Mouse (Mus musculus) brown adipose tissue, adult 24 weeks (tissue): ENCODE data around the gene AC124108.1. TPM values are rescaled to one million over a fixed set of nuclear protein-coding genes. Genes with fewer than 3 reads are reported as not detected.

ENCODE experiments used
- H3K27ac ChIP-seq: fragments of 200-500 bp; replicated peaks from 2 replicates; pipeline ENCODE4 v1.5.1; 2012; ENCODE audit warnings: low read depth, mild to moderate bottlenecking, low read length
- H3K4me1 ChIP-seq: fragments of 200-500 bp; 2 replicates; pipeline ENCODE4 v1.6.1; 2012; ENCODE audit warnings: low read length, mixed read lengths; ENCODE audit not compliant: control insufficient read depth, insufficient read depth, insufficient read length
- H3K4me3 ChIP-seq: fragments of 200-500 bp; 2 replicates; pipeline ENCODE4 v1.5.1; 2012; ENCODE audit warnings: low read depth, mild to moderate bottlenecking, low read length, moderate library complexity; ENCODE audit not compliant: insufficient read depth
- polyA plus RNA-seq: library from polyadenylated mRNA; stranded (reverse); fragments of >200 nt; gene quantifications from 2 replicates; pipeline ENCODE4 v1.2.4, GENCODE M21; 2012; ENCODE audit not compliant: missing spikeins, insufficient read depth, insufficient read length

Gene AC124108.1
- polyA plus RNA-seq, 1 experiment: not detected

DNA sequence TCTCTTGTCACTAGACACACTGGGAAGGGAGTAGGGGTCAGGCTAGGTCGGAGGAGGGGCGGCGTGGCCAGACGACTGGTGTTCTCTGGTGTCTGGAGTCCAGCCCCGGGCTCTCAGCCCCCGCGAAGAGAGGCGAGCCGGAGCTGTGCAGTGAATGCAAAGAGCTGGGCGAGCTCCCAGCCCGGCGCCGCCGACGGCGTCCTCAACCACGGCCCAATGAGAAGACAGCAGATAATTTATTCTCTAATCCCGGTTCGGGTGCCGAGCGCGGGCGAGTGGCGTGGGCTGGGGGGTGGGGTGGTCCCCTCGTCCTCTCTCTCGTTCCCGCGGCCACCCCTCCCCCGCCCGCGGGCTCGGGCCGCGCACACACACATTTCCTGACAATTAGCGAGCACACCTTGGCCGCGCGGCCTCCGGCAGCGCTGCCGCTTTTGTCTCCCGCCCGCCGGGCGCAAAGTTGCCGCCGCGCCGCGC, 1.2 kb upstream of the AC124108.1 start:
- Histone ChIP-seq H3K27ac (no peak overlapping the region), H3K4me3 (peak overlapping the region; percentile 53), H3K4me1 (no peaks in the 10 kb centered on the region; the same call in 1 of the 2 replicates)

DNA sequence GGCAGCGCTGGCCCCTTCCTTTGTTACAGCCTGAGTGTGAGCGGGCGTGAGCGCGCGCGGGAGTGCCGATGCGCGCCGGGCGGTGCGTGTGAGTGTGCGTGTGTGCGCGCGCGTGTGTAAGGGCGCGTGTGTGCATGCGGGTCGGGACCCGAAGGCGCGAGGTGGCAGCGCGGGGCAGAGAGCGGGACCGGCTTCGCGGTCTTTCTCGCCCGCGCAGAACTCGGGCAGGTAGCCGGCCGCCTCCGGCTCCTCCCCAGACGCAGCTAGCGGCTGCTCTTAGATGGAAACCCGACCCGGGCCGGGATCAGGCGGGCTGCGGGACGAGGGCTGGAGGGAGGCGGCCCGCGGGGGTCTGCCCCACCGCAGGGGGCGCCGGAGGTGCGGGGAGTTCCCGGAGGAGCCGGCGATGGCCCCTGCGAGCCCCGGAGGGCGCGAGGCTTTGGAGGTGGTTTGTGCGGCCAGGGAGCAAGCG, 600 bp upstream of the AC124108.1 start:
- H3K4me3 ChIP-seq: peak overlapping the region; percentile 44
- H3K4me1 ChIP-seq: no peaks in the 10 kb centered on the region; the same call in 1 of the 2 replicates
- H3K27ac ChIP-seq: no peak overlapping the region

DNA sequence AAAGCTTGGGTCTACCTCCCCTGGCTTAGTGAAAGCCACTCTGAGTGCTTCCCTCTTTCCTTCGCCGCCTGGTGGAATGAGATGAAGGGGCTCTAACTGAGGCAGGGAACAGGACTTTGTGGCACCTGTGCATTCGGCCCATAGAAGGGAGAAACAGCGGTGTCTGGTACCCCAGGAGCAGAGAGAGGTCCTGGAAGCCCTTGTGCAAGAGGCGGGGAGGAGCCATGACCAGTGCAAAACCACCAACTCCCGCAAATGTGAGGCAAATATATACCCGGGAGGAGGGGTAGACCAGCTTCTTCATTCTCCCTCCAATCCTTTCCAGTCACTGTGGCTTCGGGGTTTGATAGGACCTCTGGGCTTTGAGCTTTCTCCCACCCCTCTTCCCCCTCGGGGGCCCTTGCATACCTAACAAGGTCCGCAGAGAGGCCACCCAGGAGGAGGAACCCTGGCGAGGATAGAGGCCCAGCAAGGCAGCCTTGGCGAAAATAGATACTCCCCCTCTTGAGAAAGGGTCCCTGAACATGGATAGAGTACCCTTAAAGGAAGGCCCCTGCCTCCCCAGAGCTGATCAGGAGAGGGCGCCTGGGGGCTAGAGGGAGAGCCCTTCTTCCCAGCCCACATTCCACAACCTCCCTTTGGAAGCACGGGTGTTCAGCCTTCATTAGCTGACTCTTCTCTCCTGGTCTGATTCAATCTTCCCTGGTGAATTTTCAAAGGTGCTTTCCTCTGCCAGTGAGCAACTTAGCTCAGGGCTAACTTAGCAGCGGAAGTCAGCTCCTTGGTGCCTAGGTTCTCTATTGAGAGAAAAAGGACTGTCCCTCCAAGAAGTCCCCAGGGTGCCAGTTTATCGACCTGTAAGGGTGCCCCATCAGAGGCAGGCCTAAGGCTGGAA, 776 bp downstream of the AC124108.1 start:
- Histone ChIP-seq H3K27ac (no peak overlapping the region), H3K4me3 (no peak overlapping the region), H3K4me1 (no peaks in the 10 kb centered on the region; the same call in 1 of the 2 replicates)

DNA sequence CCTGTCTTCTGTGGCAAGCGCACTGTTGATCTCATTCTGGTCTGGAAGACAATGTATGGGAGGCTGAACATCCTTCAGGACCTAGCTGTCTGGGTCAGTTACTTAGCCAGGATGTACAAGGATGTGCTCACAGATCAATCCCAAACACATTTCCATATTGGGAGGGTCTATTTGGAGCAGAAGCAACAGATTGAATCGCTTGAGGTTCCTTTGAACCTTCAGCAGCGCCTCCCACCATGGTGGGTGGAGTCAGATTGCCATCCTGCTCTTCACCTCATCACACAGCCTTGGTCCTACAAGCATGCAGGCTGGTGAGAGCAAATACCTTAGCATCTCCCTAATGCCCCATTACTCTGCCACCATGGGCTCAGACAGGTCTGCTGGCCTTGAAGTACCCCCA, 2.5 kb downstream of the AC124108.1 start:
- Histone ChIP-seq H3K4me3 (no peak overlapping the region), H3K27ac (no peak overlapping the region), H3K4me1 (no peaks in the 10 kb centered on the region; the same call in 1 of the 2 replicates)

DNA sequence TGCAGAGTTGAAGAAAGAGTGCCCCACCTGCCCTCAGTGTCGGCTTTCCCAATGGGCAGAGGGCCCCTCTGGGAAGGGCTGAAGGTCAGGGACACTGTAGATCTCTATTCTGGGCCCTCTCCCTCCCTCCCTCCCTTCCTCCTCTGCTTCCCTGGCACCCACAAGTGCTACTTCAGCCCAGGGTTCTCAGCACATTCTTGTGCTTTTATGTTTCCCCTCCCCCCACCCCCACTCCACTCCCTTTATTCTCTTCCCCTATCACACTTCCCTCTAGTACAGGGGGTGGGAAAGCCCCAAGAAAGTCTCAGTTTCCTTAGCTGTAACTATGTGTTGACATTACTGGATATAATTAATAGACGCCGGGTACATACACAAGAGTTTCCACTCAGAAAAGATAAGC, 3.4 kb downstream of the AC124108.1 start:
- Histone ChIP-seq H3K27ac (no peak overlapping the region), H3K4me1 (no peaks in the 10 kb centered on the region; the same call in 1 of the 2 replicates)

DNA sequence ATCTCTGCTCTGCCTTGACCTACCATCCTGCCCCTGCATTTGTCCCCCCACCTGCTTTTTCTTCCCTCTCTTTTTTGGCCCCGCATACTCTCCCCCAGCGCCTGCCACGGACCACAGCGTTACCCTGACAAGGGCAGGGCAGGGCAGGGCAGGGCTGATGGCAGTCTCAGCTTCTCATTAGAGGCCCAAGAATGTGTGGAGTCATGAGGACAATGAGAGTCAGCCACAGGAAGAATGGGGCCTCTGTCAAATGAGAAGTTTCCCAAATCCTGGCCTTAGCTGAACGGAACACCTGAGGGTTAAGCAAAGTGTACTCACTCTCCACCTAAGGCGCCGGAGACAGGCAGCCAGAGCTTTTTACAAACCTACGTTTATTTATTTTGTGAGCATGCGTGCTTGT, 3.8 kb downstream of the AC124108.1 start:
- no peak overlapping the region for H3K27ac ChIP-seq

More for the DNA sequence above, 3.4 kb downstream of the AC124108.1 start:
- no peak overlapping the region for H3K4me3 ChIP-seq

DNA sequence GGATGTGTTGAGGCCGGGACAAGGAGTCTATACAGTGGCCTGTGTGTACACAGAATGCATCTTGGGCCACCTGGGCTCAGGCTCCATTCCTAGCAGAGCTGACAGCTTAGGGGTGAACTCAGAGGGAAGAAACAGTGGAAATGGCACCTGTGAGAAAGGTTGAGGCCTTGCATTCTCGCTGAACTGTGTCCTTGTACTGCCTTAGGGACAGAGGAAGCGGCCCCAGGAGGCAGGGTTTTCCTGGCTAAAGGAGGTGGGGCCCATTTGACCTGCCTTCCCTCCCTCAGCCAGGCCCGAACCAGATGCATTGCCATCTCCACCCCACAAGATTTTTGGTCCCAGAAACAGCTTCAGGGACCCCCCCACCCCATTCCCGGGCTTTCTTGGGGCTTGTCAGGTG, 4.4 kb downstream of the AC124108.1 start:
- no peak overlapping the region for H3K27ac ChIP-seq
- no peak overlapping the region for H3K4me3 ChIP-seq
- H3K4me1 ChIP-seq: no peaks in the 10 kb centered on the region; the same call in 1 of the 2 replicates

More for the DNA sequence above, 3.8 kb downstream of the AC124108.1 start:
- Histone ChIP-seq H3K4me3 (no peak overlapping the region), H3K4me1 (no peaks in the 10 kb centered on the region; the same call in 1 of the 2 replicates)

DNA sequence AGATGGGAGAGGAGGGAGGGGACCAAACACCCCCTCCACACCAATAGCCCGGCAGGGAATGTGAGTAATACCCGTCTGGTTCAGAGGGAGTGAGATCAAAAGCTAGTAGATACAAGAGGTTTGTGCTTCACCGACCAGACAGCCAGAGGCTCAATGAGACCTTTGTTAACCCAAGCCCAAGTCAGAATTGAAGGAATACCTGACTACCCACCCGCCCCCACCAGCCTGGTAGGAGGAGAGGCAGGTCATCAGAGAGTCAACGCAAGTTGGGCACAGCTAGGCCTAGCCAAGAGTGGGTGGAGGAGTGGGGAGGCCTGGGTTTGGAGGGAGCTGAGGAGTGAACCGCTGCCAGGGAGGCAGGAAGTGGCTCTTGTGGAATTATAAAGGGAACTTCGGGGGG, 5.1 kb downstream of the AC124108.1 start:
- H3K4me3 ChIP-seq: no peak overlapping the region
- H3K27ac ChIP-seq: no peak overlapping the region
- no peaks in the 10 kb centered on the region for H3K4me1 ChIP-seq

DNA sequence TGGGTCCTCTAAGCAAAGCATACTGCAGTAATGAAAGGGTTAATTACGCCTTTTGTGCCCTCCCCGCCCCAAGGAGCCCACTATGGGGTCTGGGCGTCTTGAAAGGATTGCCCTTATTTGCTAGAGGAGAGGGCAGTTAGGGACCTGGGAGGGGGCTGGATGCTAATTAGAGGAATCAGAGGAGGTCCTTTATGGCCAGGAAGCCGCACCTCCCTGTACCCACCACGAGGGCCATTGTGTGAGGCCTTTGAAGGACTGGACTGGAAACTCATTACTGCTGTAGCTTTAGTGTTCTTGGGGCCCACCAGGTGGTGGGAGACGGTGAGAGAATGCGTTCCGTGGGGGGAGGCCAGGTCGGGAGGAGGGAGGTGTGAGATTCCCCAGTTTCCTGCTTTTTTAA, 6.4 kb downstream of the AC124108.1 start:
- Histone ChIP-seq H3K4me3 (no peak overlapping the region), H3K27ac (no peak overlapping the region), H3K4me1 (no peaks in the 10 kb centered on the region)

DNA sequence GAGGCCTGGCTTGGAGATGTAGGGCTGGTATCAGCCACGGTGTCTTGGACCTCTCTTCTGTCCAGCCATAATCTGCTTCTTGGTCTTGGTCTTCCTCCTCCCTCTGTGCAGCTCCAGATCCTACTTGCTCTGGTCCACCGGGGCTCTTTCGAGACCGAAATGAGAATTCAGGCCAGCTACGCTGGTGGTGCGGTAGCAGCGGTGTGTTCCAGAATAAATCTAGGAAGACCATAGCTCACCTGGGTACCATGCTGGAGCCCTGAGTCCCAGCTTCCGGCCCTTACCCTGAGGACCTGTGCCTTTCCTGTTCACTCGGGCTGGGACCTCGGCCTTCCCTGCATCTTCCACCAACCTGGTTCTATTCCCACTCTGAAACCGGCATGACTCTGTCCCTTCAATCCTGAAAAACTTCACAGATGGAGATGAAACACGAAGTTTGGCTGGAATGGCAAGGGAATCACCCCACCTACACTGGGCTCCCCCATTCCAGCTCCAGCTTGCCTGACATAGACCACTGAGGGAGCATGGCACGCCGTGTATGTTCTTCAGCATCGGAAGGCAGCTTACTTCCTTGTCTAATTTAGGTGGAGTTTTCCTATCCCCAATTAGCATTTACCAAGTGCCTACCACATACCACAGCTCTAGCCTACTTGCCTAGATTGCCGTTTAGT, 7.3 kb downstream of the AC124108.1 start:
- no peaks in the 10 kb centered on the region for H3K4me1 ChIP-seq
- H3K27ac ChIP-seq: no peak overlapping the region
- H3K4me3 ChIP-seq: no peak overlapping the region

DNA sequence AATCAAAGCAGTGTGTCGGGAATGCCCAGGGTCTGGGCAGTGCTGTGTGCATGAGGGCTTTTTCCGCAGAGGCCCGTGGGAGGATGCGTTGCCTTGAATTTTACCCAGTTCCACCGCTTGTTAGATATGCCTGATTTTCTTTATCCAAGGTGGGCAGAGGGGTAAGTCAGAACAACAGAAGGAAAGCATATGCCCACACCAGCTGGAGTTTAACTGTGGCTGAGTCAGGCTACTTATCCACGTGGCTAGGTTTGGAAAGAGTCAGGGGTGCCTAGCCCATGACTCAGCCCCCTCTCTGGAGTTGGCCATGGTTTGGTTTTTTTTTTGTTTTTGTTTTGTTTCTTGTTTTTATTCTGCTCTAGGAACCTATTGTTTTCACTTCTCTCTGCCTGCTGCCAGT, 8.0 kb downstream of the AC124108.1 start:
- Histone ChIP-seq H3K27ac (no peak overlapping the region), H3K4me3 (no peak overlapping the region), H3K4me1 (no peaks in the 10 kb centered on the region)

DNA sequence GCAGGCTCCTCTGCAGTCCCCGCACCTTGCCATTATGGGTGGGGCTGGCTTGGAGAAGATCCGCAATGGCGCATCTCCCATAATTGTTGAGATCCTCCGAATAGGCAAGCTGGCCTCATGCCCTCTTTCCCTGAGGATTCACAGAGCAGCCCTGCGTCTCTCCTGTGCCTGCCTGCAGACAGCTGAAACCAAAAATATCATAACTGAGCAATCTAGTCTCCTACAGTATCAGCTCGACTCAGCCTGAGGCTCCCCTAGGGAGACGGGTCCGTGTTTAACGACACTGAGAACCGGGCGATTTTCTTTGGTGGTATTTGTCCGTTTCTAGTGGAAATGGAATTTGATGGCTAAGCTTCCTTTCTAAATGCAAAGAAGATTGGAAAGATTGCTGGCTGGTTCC, 8.7 kb downstream of the AC124108.1 start:
- H3K4me1 ChIP-seq: no peaks in the 10 kb centered on the region
- H3K27ac ChIP-seq: no peak overlapping the region
- H3K4me3 ChIP-seq: no peak overlapping the region

DNA sequence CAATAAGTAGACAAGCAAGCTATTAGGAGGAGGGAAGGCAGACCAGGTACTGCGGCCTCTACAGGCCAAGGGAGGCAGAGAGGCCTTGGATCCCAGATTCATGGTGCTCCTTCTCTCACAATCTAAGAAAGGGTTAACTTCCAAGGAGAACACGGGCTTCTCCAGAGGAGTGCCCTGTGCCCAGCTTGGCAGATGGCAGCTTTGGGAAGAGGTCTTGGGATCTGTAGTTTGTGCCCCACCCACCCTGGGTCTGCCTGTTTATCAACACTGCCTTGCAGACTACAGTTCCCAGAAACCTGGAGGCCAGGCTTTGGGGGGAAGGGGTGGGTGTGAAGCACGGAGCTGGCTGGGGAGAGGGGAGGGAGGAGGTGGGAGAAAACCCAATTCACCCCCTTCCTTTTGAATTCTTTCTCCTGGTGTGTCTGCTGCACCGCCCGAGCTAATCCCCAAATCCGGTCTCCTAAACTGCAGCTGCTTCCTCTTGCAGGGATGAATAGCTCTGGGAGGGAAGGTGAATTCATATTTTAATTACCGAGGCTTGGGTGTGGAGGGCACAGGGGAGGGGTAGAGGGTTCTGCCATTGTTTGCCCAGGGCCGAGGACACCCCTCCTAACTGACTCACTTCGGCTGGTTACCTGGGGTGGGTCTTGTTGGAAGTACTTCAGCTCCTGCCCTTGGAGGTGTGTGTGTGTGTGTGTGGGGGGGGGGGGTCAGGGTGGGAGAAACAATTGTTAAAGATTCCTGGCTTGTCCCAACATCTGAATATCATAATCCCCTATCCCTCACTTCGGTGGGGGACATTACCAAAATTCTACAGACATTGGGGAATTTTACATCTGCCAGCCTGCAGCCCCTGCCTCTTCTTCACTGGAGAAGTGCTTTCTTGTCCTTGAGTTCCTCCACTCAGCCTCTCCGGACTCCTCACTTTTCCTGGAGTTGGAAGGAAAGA, 9.6 kb downstream of the AC124108.1 start:
- H3K4me3 ChIP-seq: no peak overlapping the region
- H3K27ac ChIP-seq: no peak overlapping the region
- no peaks in the 10 kb centered on the region for H3K4me1 ChIP-seq

DNA sequence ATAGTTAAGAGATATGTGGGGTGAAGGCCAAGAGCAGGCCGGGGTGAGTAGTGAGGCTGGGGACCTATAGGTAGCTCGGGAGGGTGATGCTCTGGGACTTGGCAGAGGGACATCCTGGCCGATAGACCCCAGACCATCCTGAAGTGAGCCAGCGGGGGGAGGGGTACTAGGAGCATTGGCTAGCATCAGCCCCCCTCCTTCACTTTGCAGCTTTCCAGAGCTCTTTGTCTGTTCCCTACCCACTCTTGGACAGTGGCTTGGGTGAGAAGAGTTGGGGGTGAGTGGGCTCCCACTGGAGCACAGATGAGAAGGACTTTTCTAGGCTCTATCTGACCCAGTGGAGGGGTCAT, 10.2 kb downstream of the AC124108.1 start:
- Histone ChIP-seq H3K27ac (no peak overlapping the region), H3K4me1 (no peaks in the 10 kb centered on the region), H3K4me3 (no peak overlapping the region)

DNA sequence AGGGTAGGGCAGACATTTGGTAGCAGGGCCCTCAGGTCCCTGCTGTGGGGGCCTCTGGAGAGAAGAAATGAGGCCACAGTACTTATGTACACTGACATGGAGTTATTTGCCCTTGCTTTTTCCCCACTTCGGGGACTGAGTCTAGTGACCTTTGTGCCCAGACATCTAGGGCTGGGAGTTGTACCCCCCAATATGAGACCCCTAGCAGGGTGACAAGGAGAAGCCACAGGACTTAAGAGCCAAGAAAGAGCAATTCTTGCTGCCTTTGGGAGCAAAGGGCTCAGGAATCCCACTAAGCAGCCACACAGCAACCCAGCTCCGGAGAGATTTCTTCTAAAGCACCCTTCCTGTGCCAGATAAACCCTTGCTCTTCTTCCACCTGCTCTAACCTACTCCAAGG, 10.7 kb downstream of the AC124108.1 start:
- Histone ChIP-seq H3K4me1 (no peaks in the 10 kb centered on the region), H3K4me3 (no peak overlapping the region), H3K27ac (no peak overlapping the region)
